Mouse (Mus musculus): ENCODE measurements around the gene Ly9.

Gene Ly9

GRCm38 (mm10) chr1:171607176-171607575 lies at the start of gene Ly9:
TSS of gene Ly9 (minus strand) at chr1:171607410.
- peak; percentile 28 for DNase-seq

GRCm38 (mm10) chr1:171652734-171653133 lies 45.5 kb upstream of the Ly9 start, which contains the start of gene Slamf7:
TSS of gene Slamf7 (minus strand) at chr1:171653035.
- DNase-seq: no peak

GRCm38 (mm10) chr1:171648840-171649239 lies 41.6 kb upstream of the Ly9 start:
- DNase-seq: no peak

GRCm38 (mm10) chr1:171647716-171648115 lies 40.5 kb upstream of the Ly9 start:
- no peak for DNase-seq

- no peak for DNase-seq
Observed at GRCm38 (mm10) chr1:171646429-171646940, 39.3 kb upstream of the Ly9 start.

GRCm38 (mm10) chr1:171643612-171644011 lies 36.4 kb upstream of the Ly9 start:
- no peak for DNase-seq

- no peak for DNase-seq
Observed at GRCm38 (mm10) chr1:171640796-171641195, 33.6 kb upstream of the Ly9 start.

GRCm38 (mm10) chr1:171638686-171639085 lies 31.5 kb upstream of the Ly9 start:
- DNase-seq: no peak

GRCm38 (mm10) chr1:171637101-171637500 lies 29.9 kb upstream of the Ly9 start:
- DNase-seq: no peak

GRCm38 (mm10) chr1:171635696-171636095 lies 28.5 kb upstream of the Ly9 start:
- no peak for DNase-seq

- no peak for DNase-seq
Observed at GRCm38 (mm10) chr1:171631447-171631846, 24.2 kb upstream of the Ly9 start.

GRCm38 (mm10) chr1:171630912-171631311 lies 23.7 kb upstream of the Ly9 start:
- no peak for DNase-seq

GRCm38 (mm10) chr1:171630041-171630440 lies 22.8 kb upstream of the Ly9 start:
- DNase-seq: no peak

GRCm38 (mm10) chr1:171629168-171629567 lies 22.0 kb upstream of the Ly9 start:
- DNase-seq: no peak

- no peak for DNase-seq
Observed at GRCm38 (mm10) chr1:171627801-171628200, 20.6 kb upstream of the Ly9 start.

- no peak for DNase-seq
Observed at GRCm38 (mm10) chr1:171620091-171620490, 12.9 kb upstream of the Ly9 start.

GRCm38 (mm10) chr1:171619645-171620044 lies 12.4 kb upstream of the Ly9 start:
- no peak for DNase-seq

- DNase-seq: peak; percentile 25
Observed at GRCm38 (mm10) chr1:171619001-171619400, 11.8 kb upstream of the Ly9 start.

GRCm38 (mm10) chr1:171616881-171617515 lies 9.8 kb upstream of the Ly9 start:
- DNase-seq: peak; percentile 9

GRCm38 (mm10) chr1:171613962-171614361 lies 6.8 kb upstream of the Ly9 start:
- DNase-seq: no peak

GRCm38 (mm10) chr1:171610781-171611180 lies 3.6 kb upstream of the Ly9 start:
- no peak for DNase-seq

- no peak for DNase-seq
Observed at GRCm38 (mm10) chr1:171610026-171610425, 2.8 kb upstream of the Ly9 start.

GRCm38 (mm10) chr1:171606656-171607055 lies 554 bp downstream of the Ly9 start:
- DNase-seq: no peak

- no peak for DNase-seq
Observed at GRCm38 (mm10) chr1:171604686-171605085, 2.5 kb downstream of the Ly9 start.

GRCm38 (mm10) chr1:171584584-171584983 lies 22.6 kb downstream of the Ly9 start:
- DNase-seq: no peak
